Mouse (Mus musculus) embryonic facial prominence, embryonic 14.5 days (tissue): ENCODE results near the gene D6Ertd527e. TPM values are rescaled to one million over a fixed set of nuclear protein-coding genes. Genes with fewer than 3 reads are reported as not detected.

ENCODE experiments used
- ATAC-seq: fragments of 200-750 bp; cut with Nextera tagmentation; 2 replicates; pipeline ENCODE4 v1.8.0; 2017; ENCODE audit warnings: low read depth, moderate number of reproducible peaks, moderate TSS enrichment
- DNase-seq: peaks from one replicate; pipeline ENCODE4 v3.0.0-alpha.2; 2015; ENCODE audit warnings: low spot score
- H3K27ac ChIP-seq: fragments of 300-500 bp; sonication (generic); replicated peaks from 2 replicates; pipeline ENCODE4 v1.5.1; 2014; ENCODE audit warnings: low read depth, mild to moderate bottlenecking, low read length, moderate library complexity
- H3K27me3 ChIP-seq: fragments of 300-500 bp; sonication (generic); replicated peaks from 2 replicates; pipeline ENCODE4 v1.6.1; 2014; ENCODE audit warnings: low read length; ENCODE audit not compliant: control insufficient read depth, insufficient read depth
- H3K36me3 ChIP-seq: fragments of 300-500 bp; sonication (generic); 2 replicates; pipeline ENCODE4 v1.6.1; 2014; ENCODE audit warnings: low read length, mixed read lengths; ENCODE audit not compliant: control insufficient read depth, insufficient read depth
- H3K4me1 ChIP-seq: fragments of 300-500 bp; sonication (generic); 2 replicates; pipeline ENCODE4 v1.6.1; 2014; ENCODE audit warnings: antibody characterized with exemption, low read length; ENCODE audit not compliant: control insufficient read depth, insufficient read depth
- H3K4me2 ChIP-seq: fragments of 300-500 bp; sonication (generic); 2 replicates; pipeline ENCODE4 v1.6.1; 2014; ENCODE audit warnings: low read depth, mild to moderate bottlenecking, low read length, moderate library complexity, mixed read lengths
- H3K4me3 ChIP-seq: fragments of 300-500 bp; sonication (generic); 2 replicates; pipeline ENCODE4 v1.5.1; 2014; ENCODE audit warnings: low read depth, mild to moderate bottlenecking, low read length
- H3K9ac ChIP-seq: fragments of 300-500 bp; sonication (generic); 2 replicates; pipeline ENCODE4 v1.6.1; 2014; ENCODE audit warnings: low read depth, mild to moderate bottlenecking, low read length, moderate library complexity, mixed read lengths
- H3K9me3 ChIP-seq: fragments of 300-500 bp; sonication (generic); 2 replicates; pipeline ENCODE4 v1.6.1; 2016; ENCODE audit warnings: low read length; ENCODE audit not compliant: control insufficient read depth
- WGBS: fragments of 180-500 bp; shearing (Covaris S2); extraction: QIAGEN DNeasy Blood & Tissue Kit; methylation state at CpG from one replicate; pipeline ENCODE4 v1.1.7; 2014; 5-methylcytosine and 5-hydroxymethylcytosine counted together
- polyA plus RNA-seq: library from polyadenylated mRNA; unstranded; fragments of >200 nt; fragmentation: Nextera tagmentation; extraction: Ambion mirVana; gene quantifications from 2 replicates; pipeline ENCODE4 v1.2.1, GENCODE M21; 2014

D6Ertd527e gene
- polyA plus RNA-seq, 1 experiment from 2014 or later = 0.25 TPM

- Histone ChIP-seq H3K4me1 (peaks cover 22% of the 10 kb centered on the region), H3K27ac (0 out of 2 replicates have a peak overlapping the region, but pooled peaks have one; percentile 1)
These were observed 39.0 kb downstream of the D6Ertd527e start for GRCm38 (mm10) chr6:87143594-87143993.

GRCm38 (mm10) chr6:87147921-87148320 lies 43.4 kb downstream of the D6Ertd527e start:
- DNase-seq (no peak), ATAC-seq (no peak)
- 66% methylated on average over 3 of the region's 3 CpGs for WGBS

More at GRCm38 (mm10) chr6:87143594-87143993, 39.0 kb downstream of the D6Ertd527e start:
- 49% methylated on average over 13 of the region's 13 CpGs for WGBS
- no peaks in the 10 kb centered on the region for H3K36me3 ChIP-seq
- H3K9me3 ChIP-seq = no peaks in the 10 kb centered on the region
- ATAC-seq = no peak
- H3K4me3 ChIP-seq = no peak overlapping the region
- H3K27me3 ChIP-seq = no peaks in the 10 kb centered on the region
- H3K4me2 ChIP-seq = no peak overlapping the region
- H3K9ac ChIP-seq = no peak overlapping the region
- DNase-seq = peak; percentile 45

GRCm38 (mm10) chr6:87150471-87150870 lies 45.9 kb downstream of the D6Ertd527e start:
- Histone ChIP-seq H3K4me2 (no peak overlapping the region), H3K36me3 (no peaks in the 10 kb centered on the region), H3K4me1 (peaks cover 32% of the 10 kb centered on the region), H3K4me3 (no peak overlapping the region), H3K27me3 (no peaks in the 10 kb centered on the region), H3K9ac (no peak overlapping the region), H3K27ac (no peak overlapping the region; the same call in 1 of the 2 replicates), H3K9me3 (no peaks in the 10 kb centered on the region)
- ATAC-seq (no peak), DNase-seq (no peak)
- 76% methylated on average over 7 of the region's 7 CpGs for WGBS

More at GRCm38 (mm10) chr6:87147921-87148320, 43.4 kb downstream of the D6Ertd527e start:
- Histone ChIP-seq H3K36me3 (no peaks in the 10 kb centered on the region), H3K4me1 (peaks cover 31% of the 10 kb centered on the region), H3K27ac (no peak overlapping the region), H3K9me3 (no peaks in the 10 kb centered on the region), H3K9ac (no peak overlapping the region), H3K4me3 (no peak overlapping the region), H3K27me3 (no peaks in the 10 kb centered on the region), H3K4me2 (no peak overlapping the region)

GRCm38 (mm10) chr6:87151427-87151826 lies 46.9 kb downstream of the D6Ertd527e start:
- no peaks in the 10 kb centered on the region; the same call in 1 of the 2 replicates for H3K36me3 ChIP-seq
- DNase-seq (peak; percentile 54), ATAC-seq (0 out of 2 replicates have a peak, but pooled peaks have one; percentile 53)
- H3K4me3 ChIP-seq = no peak overlapping the region
- H3K9ac ChIP-seq = no peak overlapping the region
- H3K27ac ChIP-seq = peak overlapping the region; percentile 25
- WGBS = 53% methylated on average over 8 of the region's 8 CpGs
- peaks cover 32% of the 10 kb centered on the region for H3K4me1 ChIP-seq
- H3K9me3 ChIP-seq = no peaks in the 10 kb centered on the region
- no peak overlapping the region for H3K4me2 ChIP-seq
- H3K27me3 ChIP-seq = no peaks in the 10 kb centered on the region

GRCm38 (mm10) chr6:87152461-87153230 lies 48.1 kb downstream of the D6Ertd527e start:
- H3K4me3 ChIP-seq = no peak overlapping the region
- no peaks in the 10 kb centered on the region for H3K9me3 ChIP-seq
- H3K9ac ChIP-seq = no peak overlapping the region
- no peak overlapping the region for H3K4me2 ChIP-seq
- H3K36me3 ChIP-seq = peaks cover 4% of the 10 kb centered on the region; the same call in 1 of the 2 replicates
- 58% methylated on average over 21 of the region's 21 CpGs for WGBS
- peaks cover 32% of the 10 kb centered on the region for H3K4me1 ChIP-seq
- peak overlapping the region; percentile 25 for H3K27ac ChIP-seq
- DNase-seq (peak; percentile 72), ATAC-seq (peak; percentile 55; the same call in 1 of the 2 replicates)
- H3K27me3 ChIP-seq = no peaks in the 10 kb centered on the region

- no peak overlapping the region; the same call in 1 of the 2 replicates for H3K27ac ChIP-seq
- 82% methylated on average over 7 of the region's 7 CpGs for WGBS
These were observed 48.7 kb downstream of the D6Ertd527e start for GRCm38 (mm10) chr6:87153231-87153580.

GRCm38 (mm10) chr6:87153836-87154235 lies 49.3 kb downstream of the D6Ertd527e start:
- H3K27me3 ChIP-seq = no peaks in the 10 kb centered on the region
- H3K4me1 ChIP-seq = peaks cover 32% of the 10 kb centered on the region
- DNase-seq (no peak), ATAC-seq (no peak)
- no peaks in the 10 kb centered on the region for H3K9me3 ChIP-seq
- no peak overlapping the region for H3K4me3 ChIP-seq
- peaks cover 8% of the 10 kb centered on the region; the same call in 1 of the 2 replicates for H3K36me3 ChIP-seq
- no peak overlapping the region for H3K9ac ChIP-seq
- whole genome bisulfite sequencing = 67% methylated on average over 3 of the region's 3 CpGs
- no peak overlapping the region for H3K27ac ChIP-seq
- H3K4me2 ChIP-seq = no peak overlapping the region

More at GRCm38 (mm10) chr6:87153231-87153580, 48.7 kb downstream of the D6Ertd527e start:
- DNase-seq = no peak
- no peak overlapping the region for H3K4me2 ChIP-seq
- peaks cover 4% of the 10 kb centered on the region; the same call in 1 of the 2 replicates for H3K36me3 ChIP-seq
- H3K4me1 ChIP-seq = peaks cover 32% of the 10 kb centered on the region
- no peak overlapping the region for H3K4me3 ChIP-seq
- no peak overlapping the region for H3K9ac ChIP-seq
- ATAC-seq = no peak
- H3K9me3 ChIP-seq = no peaks in the 10 kb centered on the region
- no peaks in the 10 kb centered on the region for H3K27me3 ChIP-seq

GRCm38 (mm10) chr6:87158062-87158623 lies 53.6 kb downstream of the D6Ertd527e start:
- Histone ChIP-seq H3K4me2 (no peak overlapping the region), H3K4me1 (peaks cover 23% of the 10 kb centered on the region)
- WGBS = 82% methylated on average over 7 of the region's 7 CpGs

More at GRCm38 (mm10) chr6:87158062-87158623, 53.6 kb downstream of the D6Ertd527e start:
- Histone ChIP-seq H3K27me3 (no peaks in the 10 kb centered on the region), H3K9me3 (no peaks in the 10 kb centered on the region), H3K27ac (no peak overlapping the region; the same call in 1 of the 2 replicates), H3K4me3 (no peak overlapping the region), H3K36me3 (peaks cover 33% of the 10 kb centered on the region), H3K9ac (no peak overlapping the region)
- DNase-seq = no peak
- ATAC-seq = no peak
